Mouse (Mus musculus): ENCODE results near the gene Jtb.
"Not testable (repeated sequence)": the region's sequence is repeated elsewhere in the genome, so short reads cannot be mapped to it uniquely, and the experiment has no call there.

Jtb gene

GRCm38 (mm10) chr3:90224331-90224730 lies 7.1 kb upstream of the Jtb start:
- no peak for DNase-seq

- DNase-seq = no peak
Observed at GRCm38 (mm10) chr3:90231075-90231474, 322 bp upstream of the Jtb start.

GRCm38 (mm10) chr3:90241251-90241650 lies 9.9 kb downstream of the Jtb start:
- DNase-seq = no peak

GRCm38 (mm10) chr3:90241669-90242358 lies 10.4 kb downstream of the Jtb start:
- no peak for DNase-seq

GRCm38 (mm10) chr3:90242984-90243775 lies 11.8 kb downstream of the Jtb start, which contains the start of gene Creb3l4:
Gene Creb3l4, minus strand, starts transcription at chr3:90243512.
- DNase-seq = peak in 1 of 2 experiments; percentile 33

GRCm38 (mm10) chr3:90245406-90245805 lies 14.0 kb downstream of the Jtb start:
- DNase-seq = no peak

GRCm38 (mm10) chr3:90247630-90247959 lies 16.2 kb downstream of the Jtb start:
- DNase-seq = no peak

- peak; percentile 96 to 97 for DNase-seq
Observed at GRCm38 (mm10) chr3:90247960-90248745, 16.8 kb downstream of the Jtb start, which contains the start of gene Slc39a1. Gene Slc39a1, plus strand, starts transcription at chr3:90248172.

GRCm38 (mm10) chr3:90248746-90249100 lies 17.3 kb downstream of the Jtb start:
- DNase-seq = peak in 1 of 2 experiments; percentile 44

- DNase-seq = no peak
Observed at GRCm38 (mm10) chr3:90250791-90251190, 19.4 kb downstream of the Jtb start.

GRCm38 (mm10) chr3:90251731-90252226 lies 20.4 kb downstream of the Jtb start:
- DNase-seq = not testable (repeated sequence)

- peak in 1 of 2 experiments; percentile 44 for DNase-seq
Observed at GRCm38 (mm10) chr3:90252659-90253058, 21.3 kb downstream of the Jtb start.

- DNase-seq = not testable (repeated sequence)
Observed at GRCm38 (mm10) chr3:90253174-90253573, 21.8 kb downstream of the Jtb start.

- DNase-seq = peak; percentile 96 to 98
Observed at GRCm38 (mm10) chr3:90253653-90254418, 22.4 kb downstream of the Jtb start, which contains the start of gene Crtc2. Gene Crtc2, plus strand, starts transcription at chr3:90254163.

GRCm38 (mm10) chr3:90254419-90255193 lies 23.2 kb downstream of the Jtb start:
- DNase-seq = no peak

GRCm38 (mm10) chr3:90255194-90255565 lies 23.8 kb downstream of the Jtb start:
- DNase-seq = no peak

GRCm38 (mm10) chr3:90255784-90256353 lies 24.5 kb downstream of the Jtb start:
- no peak for DNase-seq

GRCm38 (mm10) chr3:90256731-90257530 lies 25.5 kb downstream of the Jtb start:
- peak; percentile 98 for DNase-seq

- DNase-seq = no peak
Observed at GRCm38 (mm10) chr3:90258521-90258920, 27.1 kb downstream of the Jtb start.

- DNase-seq = no peak
Observed at GRCm38 (mm10) chr3:90263121-90263771, 31.8 kb downstream of the Jtb start.
